Mouse (Mus musculus) CD4-positive helper T cell, adult 2 months (primary cell): ENCODE measurements around the gene Herpud2.

ENCODE experiments used
- DNase-seq: peaks from one replicate; pipeline ENCODE4 v3.0.0-alpha.2; 2012; ENCODE audit warnings: low read depth, missing footprints, low spot score

The Herpud2 gene

GRCm38 (mm10) chr9:25151611-25152241 is at the start of gene Herpud2:
Gene Herpud2 (minus strand): TSS chr9:25151820.
- DNase-seq = peak; percentile 96

DNA sequence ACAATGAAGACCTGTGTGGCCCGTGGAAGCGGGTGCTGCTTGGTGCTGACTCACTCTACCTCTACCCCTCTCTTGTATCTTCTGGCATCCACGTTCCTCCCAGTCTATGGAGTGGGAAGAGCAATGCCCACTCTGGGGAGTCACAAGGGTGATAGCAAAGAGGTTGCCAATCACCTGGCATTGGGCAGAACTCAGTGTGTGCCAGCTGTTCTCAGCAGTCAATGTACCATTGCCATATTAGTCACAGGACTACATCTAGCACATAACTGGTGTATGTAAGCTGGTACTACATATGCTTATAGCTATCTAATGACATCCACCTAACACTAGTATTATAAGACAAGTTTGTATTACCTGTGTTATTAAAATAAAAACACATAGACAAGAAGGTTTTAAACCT is 49.4 kb upstream of the Herpud2 start:
- DNase-seq = no peak

GRCm38 (mm10) chr9:25200148-25200547 is 48.5 kb upstream of the Herpud2 start:
- no peak for DNase-seq

DNA sequence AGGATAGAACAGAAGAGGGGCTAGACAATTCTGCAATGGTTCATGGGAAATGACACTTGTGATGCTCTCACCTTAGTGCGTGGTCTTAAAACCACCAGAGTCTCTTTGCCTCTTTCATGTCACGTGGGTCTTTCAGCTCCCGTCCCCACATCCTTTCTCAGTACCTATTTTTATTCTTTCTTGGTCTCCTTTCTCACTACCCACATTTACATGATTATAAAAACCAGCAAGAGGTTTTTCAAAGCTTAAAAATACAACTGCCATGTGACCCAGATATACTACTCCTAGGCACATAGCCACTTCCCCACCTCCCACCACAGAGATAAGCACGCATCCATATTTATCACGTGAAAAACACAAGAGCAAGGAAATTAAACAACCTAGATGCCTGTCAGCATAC is 45.1 kb upstream of the Herpud2 start:
- DNase-seq = peak; percentile 86

DNA sequence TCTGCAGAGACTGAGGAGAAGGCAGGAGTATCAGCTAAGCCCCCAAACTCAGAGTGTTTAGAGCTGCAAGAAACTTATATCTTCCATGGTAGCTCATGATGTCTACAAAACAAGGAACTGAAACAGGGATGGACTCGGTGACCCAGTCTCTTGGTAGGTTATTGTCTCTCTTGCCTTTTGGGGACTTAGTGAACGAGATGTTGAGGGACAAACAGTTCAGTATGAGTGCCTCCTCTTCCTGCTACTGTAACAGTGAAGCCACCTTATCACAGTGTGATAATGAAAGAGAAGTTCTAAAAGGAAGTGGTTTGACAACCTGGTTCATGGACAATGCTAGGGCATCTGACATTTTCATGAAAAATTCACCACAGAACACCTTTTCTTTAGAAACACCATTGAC is 40.0 kb upstream of the Herpud2 start:
- peak; percentile 43 for DNase-seq

- DNase-seq = peak; percentile 74
These were observed 34.9 kb upstream of the Herpud2 start for GRCm38 (mm10) chr9:25186501-25186900.

DNA sequence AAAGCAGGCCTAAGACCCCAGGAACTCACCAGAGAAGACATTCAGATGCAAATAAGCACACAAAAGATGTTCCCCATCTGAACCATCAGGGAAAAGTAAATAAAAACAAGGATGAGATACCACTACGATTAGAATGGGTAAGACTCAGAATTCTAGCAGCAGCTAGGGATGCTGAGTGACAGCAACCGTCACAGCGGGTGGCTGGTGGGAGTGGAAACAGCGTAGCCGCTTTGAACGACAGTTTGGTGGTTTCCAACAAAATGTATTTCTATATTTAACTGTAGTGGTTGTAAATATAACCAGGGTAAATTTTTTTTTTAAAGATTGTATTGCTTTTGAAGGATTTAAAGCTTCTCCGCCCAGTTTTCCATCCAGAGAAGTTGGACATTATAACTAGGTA is 34.2 kb upstream of the Herpud2 start:
- peak; percentile 60 for DNase-seq

- DNase-seq = peak; percentile 25
These were observed 33.0 kb upstream of the Herpud2 start for GRCm38 (mm10) chr9:25184606-25185005.

DNA sequence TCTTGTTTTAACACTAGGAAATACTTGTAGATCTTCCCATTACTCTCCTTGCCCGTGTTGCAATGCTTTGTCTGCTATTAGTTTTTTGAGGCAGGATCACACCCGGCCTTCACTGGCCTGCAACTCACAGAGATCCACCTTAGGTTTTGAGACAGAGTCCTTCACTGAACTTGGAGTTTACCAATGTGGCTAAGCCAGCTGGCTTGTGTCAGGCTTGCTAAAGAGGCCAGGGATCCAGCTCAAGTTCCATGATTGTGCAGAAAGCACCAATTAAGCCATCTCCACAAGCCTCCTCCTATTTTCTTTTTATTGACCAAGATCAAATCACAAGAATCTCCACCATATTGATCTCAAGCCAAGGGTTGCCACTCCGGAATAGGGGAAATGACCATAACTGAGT is 26.4 kb upstream of the Herpud2 start:
- no peak for DNase-seq

DNA sequence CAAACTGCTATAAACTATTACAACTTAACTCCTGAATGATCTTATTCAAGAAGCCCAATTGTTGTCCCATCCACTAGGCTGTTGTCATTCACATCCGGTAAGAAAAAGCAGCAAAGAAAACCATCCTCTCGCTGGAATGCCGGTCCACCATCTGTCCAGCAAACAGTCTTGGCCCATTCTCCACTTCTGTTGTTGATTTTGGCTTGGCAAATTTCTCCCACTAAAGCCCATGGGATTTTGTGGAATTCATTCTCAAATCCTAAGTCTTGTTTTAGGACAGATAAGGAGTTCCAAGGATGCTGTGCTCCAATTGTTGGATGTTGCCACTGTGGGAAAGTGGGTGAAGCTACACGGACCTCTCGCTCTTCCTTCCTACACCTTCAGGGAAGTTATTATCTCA is 25.6 kb upstream of the Herpud2 start:
- DNase-seq = no peak

DNA sequence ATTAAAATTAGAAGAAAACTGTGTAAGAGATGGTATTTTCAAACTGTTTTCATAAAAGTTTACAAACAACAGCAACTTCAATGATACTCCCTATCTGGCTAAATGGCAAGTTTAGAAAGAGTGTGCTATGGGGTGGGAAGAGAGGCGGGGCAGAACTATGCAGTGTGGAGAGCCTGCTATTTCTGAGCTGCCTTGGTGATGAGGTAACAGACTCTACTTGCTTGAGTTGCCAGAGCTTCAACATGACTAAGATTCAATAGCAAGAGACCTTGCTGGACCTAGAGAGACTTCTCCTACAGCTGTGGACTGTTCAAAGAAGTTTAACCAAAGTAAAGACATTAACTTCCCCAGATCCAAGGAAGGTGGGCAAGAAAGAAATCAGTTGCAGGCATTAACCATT is 24.9 kb upstream of the Herpud2 start:
- DNase-seq = no peak

DNA sequence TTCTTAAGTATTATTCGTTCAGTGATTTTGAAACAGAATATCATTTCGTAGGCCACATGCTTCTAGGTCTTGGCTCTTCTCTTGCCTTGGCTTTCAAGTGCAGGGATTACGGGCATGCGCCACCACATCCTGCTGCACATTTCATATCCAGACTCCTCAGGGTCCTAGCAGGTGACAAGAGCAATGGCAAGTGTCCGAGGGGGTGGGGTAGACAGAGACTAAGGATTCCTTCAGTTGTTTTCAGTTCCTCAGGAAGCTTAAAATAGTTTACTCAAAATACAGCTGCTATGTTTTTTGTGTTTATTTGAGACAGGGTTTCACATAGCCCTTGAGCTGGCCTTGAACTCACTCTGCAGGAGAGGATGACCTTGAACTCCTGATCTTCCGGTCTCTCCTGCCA is 24.4 kb upstream of the Herpud2 start:
- no peak for DNase-seq

DNA sequence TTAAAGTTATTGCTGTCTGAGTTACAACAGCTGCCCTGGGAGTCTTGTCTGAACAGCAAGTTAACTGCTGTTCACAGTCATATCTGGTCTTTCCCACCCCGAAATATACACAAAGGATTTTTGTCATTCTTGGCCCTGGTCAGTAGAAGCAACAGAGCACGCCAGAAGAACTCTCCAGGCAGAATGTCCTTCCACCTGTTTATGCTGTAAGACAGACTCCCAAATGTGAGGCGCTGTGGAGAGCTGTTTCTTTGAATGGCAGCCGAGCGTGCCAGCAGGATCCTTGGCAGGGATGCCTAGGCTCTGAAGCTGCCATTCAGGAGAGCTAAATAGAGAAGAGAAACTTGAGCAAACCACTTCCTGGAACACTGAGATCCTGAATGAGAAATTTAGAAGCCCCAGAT is 23.4 kb upstream of the Herpud2 start:
- no peak for DNase-seq

- no peak for DNase-seq
These were observed 23.0 kb upstream of the Herpud2 start for GRCm38 (mm10) chr9:25174614-25175013.

DNA sequence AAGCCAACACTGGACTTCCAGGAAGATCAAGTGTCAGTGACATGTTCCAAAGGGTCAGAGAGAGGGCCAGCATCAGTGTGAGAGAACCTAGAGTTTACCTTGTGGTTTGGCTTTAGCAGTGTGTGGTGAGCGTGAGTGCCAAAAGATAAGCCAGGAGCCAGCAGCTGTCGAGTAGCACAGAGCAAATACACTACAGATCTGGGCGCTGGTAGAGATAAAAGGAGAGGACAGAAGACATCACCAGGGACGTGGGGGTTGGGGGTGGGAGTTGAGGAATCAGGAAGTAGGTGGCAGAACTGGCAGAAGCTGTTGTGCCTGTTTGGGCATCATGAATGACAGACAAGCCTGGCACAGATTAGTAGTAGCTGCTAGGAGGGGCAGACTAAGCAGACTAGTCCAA is 21.6 kb upstream of the Herpud2 start:
- DNase-seq = no peak

DNA sequence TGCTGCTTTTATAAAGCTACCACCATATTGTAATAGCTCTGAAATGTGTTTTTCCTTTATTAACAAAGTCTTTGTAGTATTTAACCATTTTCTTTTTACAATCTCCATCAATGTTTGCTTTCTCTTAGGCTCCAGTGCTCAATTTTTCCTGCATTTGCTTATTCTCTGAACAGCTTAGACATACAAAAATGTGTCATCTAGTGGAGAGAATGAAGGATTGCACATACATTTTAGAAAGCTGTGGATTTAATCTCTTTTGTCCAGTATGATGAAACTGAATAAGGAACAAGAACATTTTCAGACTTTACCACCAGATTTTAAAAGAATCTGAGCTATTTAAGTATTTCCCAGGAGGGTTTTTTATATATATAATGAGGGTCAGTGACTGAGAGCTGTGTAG is 18.0 kb upstream of the Herpud2 start:
- no peak for DNase-seq

DNA sequence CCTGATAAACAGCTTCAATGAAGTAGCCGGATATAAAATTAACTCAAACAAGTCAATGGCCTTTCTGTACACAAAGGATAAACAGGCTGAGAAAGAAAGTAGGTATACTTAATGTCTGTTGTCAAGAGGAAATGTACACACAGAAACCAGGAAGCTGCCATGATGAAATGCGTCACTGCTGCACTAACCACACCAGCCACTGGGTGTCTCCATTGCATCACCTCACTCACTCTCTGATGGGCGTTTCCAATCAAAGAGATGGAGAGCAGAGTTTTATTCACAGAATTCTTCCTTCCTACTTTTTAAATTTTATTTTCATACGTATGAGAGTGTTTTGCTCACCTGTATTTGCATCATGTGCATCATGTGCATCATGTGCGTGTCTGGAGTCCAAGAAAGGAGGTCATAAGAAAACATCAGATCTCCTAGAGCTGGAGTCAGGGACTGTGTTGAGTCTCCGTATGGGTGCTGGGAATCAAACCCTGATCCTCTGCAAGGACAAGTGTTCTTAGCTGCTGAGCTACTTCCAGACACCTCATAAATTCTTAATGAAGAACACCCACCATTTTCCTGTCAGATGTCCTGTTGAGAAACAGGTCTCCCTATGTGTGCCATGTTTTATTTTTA is 16.0 kb upstream of the Herpud2 start:
- DNase-seq = peak; percentile 90

DNA sequence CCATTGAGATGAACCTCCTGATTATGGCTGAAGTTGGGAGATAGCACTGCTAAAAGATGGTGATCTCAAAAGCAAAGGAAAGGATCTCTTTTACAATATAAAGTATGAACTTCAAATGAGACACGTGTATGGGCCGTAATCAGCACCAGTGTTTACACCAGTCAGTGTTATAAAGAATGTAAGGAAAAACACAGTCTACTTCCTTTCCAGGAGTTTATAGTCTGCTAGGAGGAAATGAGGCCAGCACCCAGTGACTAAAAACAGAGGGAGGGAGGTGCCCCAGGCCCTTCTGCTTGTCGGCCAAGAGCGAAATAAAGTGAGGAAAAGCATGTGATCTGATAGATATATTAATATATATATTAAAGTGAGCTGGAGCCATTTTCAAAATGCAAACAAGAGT is 6.6 kb upstream of the Herpud2 start:
- no peak for DNase-seq

DNA sequence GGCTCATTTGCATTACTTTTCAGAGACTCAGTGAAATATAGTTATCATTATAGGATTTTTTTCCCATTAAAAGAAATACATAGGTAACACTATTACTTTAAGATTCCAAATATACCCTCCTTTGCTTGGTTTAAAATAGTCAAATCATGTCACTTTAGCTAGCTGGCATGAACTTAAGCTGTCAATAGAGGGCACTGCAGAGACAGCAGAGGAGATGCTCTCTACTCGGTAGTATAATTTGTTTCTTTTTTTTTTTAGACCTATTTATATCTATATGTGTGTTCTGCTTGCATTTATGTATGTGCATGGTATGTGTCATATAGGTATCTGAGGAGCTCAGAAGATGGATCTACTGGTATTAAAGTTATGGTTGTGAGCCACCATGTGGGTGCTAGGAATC is 4.8 kb upstream of the Herpud2 start:
- peak; percentile 31 for DNase-seq

GRCm38 (mm10) chr9:25153066-25153465 is 1.4 kb upstream of the Herpud2 start:
- no peak for DNase-seq

DNA sequence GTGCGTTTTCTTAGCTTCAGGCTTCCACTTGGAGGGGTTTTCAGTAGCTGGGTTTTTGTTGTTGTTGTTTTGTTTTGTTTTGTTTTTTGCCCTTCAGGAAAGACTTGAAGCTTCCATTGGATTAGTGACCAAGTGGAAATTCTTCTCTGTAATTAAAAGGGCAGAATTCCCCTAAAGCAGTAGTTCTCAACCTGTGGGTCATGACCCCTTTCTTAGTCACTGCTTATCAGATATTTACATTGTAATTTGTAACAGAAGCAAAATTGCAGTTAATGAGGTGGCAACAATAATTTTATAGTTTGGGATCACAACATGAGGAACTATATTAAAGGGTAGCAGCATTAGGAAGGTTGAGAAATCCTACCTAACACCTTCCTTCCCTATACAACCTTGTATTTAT is 837 bp upstream of the Herpud2 start:
- no peak for DNase-seq

DNA sequence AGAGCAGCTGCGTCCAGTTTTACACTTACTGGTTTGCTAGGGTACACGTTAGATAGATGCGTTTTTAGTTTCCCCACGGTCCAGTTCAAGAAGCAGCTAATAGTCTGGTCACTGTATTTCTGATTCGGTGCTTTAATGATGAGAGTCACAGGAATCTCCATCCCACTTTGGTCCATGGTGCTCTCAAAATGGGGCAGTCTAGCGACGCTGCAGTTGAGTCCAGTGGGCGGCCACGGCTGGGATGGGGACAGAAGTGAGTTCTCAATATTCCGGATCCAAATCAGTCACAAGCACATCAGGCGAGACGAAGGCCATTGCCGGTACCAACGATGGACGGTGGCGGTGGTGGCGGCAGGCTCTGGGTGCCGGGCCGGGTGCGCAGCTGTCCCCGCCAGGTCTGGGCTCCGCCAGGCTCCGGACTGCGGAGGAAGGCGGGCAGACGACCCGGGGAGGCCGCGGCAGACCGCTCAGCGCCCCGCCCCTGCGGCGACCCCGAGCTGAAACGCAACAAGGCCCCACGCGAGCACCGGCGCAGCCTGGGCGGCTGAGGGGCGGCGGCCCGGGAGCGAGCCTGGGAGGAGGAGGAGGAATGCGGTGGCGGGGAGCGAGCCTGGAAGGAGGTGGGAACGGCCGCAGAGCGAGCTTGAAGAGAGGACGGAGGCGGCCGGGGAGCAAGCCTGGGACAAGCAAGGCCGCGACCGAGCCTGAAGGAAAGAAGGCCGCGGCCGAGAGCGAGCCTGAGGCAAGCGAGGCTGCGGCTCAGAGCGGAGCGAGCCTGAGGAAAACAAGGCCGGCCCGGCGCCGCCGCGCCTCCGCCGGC is 619 bp downstream of the Herpud2 start:
- no peak for DNase-seq

- no peak for DNase-seq
These were observed 2.9 kb downstream of the Herpud2 start for GRCm38 (mm10) chr9:25148767-25149166.
